Mouse (Mus musculus) CD4-positive helper T cell, adult 2 months (primary cell): ENCODE data around the gene Eqtn.

ENCODE experiments used
- DNase-seq: peaks from one replicate; pipeline ENCODE4 v3.0.0-alpha.2; 2012; ENCODE audit warnings: low read depth, missing footprints, low spot score

Gene Eqtn

DNA sequence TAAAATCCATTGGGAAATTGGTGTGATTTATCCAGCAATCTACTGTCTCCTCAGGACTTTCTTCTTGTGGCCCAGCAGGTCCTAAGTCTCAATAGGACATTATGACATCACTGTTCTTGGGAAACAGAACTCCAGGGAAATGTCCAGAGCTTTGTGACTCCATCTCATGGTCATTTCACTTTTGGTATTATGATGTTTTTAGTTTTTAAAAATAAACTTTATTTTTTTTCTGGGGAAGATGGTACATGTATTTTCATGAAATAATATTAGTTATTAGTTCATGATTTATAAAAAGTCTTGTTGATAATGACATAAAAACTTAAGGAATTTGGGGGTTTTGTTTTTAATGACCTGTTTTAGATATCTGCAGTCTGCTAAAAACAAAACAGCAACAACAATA, at the start of gene Eqtn:
Gene Eqtn, minus strand, starts transcription at position 101 of the 400 bp plus-strand sequence.
- no peak for DNase-seq

DNA sequence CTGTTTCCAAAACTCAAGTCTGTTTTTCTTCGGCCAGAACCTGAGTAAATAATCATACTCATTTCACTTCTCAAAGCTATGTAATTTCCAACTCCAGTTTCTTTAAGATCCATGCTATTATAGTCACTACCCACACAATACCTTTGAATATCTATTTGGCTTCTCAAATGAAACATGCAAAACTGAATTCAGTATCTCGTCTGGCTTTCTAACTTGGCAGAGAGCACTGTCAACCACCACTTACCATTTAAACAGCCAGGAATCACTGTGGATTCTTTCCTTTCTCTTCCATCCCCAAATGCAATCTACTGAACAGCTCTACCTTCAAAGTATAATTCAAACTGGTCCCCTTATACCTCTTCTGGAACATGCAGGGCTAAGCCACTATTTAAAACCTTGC, 44.7 kb upstream of the Eqtn start:
- DNase-seq: no peak

DNA sequence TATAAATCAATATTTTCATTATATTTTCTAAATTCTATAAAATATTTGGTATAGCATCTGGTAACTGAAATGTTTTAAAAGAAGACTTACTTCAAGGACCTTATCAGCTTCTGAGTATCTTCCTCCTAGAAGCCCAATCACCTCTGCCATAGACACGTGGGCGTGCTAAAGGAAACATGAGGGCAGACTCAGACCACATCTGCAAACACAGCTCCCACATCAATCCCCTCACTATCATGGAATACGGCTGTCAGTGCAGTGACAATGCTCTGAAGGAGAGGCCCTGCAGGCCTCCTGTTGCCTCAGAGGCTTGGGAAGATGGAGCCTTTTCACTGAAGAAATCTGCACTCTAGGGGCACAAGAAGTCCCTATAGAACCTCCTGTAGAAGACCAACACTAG, 24.1 kb upstream of the Eqtn start:
- DNase-seq: peak; percentile 5

- DNase-seq: no peak
Observed at GRCm38 (mm10) chr4:94941221-94941855, 12.7 kb upstream of the Eqtn start.

- DNase-seq: no peak
Observed at GRCm38 (mm10) chr4:94901780-94902179, 26.9 kb downstream of the Eqtn start.

DNA sequence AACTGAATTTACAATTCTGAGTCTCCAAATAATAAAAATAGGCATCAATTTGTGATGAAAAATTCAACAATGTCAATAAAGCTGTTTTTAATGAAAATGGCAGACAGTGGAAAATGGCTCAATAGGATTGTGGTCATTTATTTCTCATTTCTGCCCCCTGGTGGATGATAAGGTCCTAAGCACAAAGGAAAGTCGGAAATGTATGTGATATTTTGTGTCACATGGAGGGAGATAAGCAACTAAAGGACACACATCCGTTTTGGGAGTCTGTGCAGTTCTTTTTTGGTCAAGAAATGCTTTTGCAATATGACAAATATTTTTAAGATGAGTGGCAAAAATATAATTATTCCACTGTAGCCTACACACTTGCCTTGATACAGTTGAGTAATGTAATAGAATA, 27.9 kb downstream of the Eqtn start:
- DNase-seq: no peak
